Mouse (Mus musculus) thymus, adult 2 months (tissue): ENCODE results near the gene Epo. TPM values are rescaled to one million over a fixed set of nuclear protein-coding genes. Genes with fewer than 3 reads are reported as not detected.

Source experiments
- DNase-seq: peaks from one replicate; pipeline ENCODE4 v3.0.0; 2021
- H3K27ac ChIP-seq: fragments of 200-500 bp; 2 replicates; pipeline ENCODE4 v1.5.1; 2012; ENCODE audit warnings: low read length, control low read depth; ENCODE audit not compliant: control insufficient read depth, insufficient read depth
- H3K27me3 ChIP-seq: fragments of 200-500 bp; 2 replicates; pipeline ENCODE4 v1.6.1; 2012; ENCODE audit warnings: mild to moderate bottlenecking, low read length, moderate library complexity, mixed read lengths; ENCODE audit not compliant: control insufficient read depth, insufficient read depth
- H3K36me3 ChIP-seq: fragments of 200-500 bp; 2 replicates; pipeline ENCODE4 v1.6.1; 2012; ENCODE audit warnings: mild to moderate bottlenecking, low read length, moderate library complexity; ENCODE audit not compliant: control insufficient read depth, insufficient read depth
- H3K4me1 ChIP-seq: fragments of 200-500 bp; replicated peaks from 2 replicates; pipeline ENCODE4 v1.6.1; 2012; ENCODE audit warnings: low read length; ENCODE audit not compliant: control insufficient read depth, insufficient read depth
- H3K4me3 ChIP-seq: fragments of 200-500 bp; 2 replicates; pipeline ENCODE4 v1.5.1; 2012; ENCODE audit warnings: mild to moderate bottlenecking, low read length, control low read depth, moderate library complexity; ENCODE audit not compliant: control insufficient read depth, insufficient read depth
- CTCF ChIP-seq: fragments of 200-500 bp; IDR thresholded peaks from 2 replicates; pipeline ENCODE4 v1.5.1; 2012; ENCODE audit warnings: mild to moderate bottlenecking, control low read depth, low read length, moderate library complexity, borderline replicate concordance; ENCODE audit not compliant: control insufficient read depth, poor library complexity, insufficient read depth; ENCODE audit errors: extremely low read depth
- POLR2A ChIP-seq: fragments of 200-500 bp; IDR thresholded peaks from 2 replicates; pipeline ENCODE4 v1.6.1; 2012; ENCODE audit warnings: mild to moderate bottlenecking, low read length, control low read depth, moderate library complexity; ENCODE audit not compliant: control insufficient read depth, poor library complexity, insufficient read depth; ENCODE audit errors: extremely low read depth
- WGBS: fragments of 180-500 bp; shearing (Covaris S2); methylation state at CpG from one replicate; pipeline ENCODE4 v1.1.7; 2018; 5-methylcytosine and 5-hydroxymethylcytosine counted together
- polyA plus RNA-seq: library from polyadenylated mRNA; depleted of rRNA; stranded (reverse); fragments of >200 nt; gene quantifications from 2 replicates; pipeline ENCODE4 v1.2.3, GENCODE M21; 2012

Epo gene
- polyA plus RNA-seq, 1 experiment = not detected

GRCm38 (mm10) chr5:137512847-137513794 lies 19.9 kb downstream of the Epo start:
- Histone ChIP-seq H3K36me3 (no peaks in the 10 kb centered on the region), H3K27ac (no peak overlapping the region), H3K4me3 (no peak overlapping the region), H3K4me1 (peaks cover 20% of the 10 kb centered on the region), H3K27me3 (no peaks in the 10 kb centered on the region)
- 87% methylated on average over 11 of the region's 11 CpGs for WGBS
- TF ChIP-seq CTCF = 0 out of 2 replicates have a peak, but pooled peaks have one; percentile 20
- no peak for TF ChIP-seq POLR2A
- no peak for DNase-seq

- H3K4me1 ChIP-seq = peaks cover 20% of the 10 kb centered on the region
Measured at GRCm38 (mm10) chr5:137511706-137512105, 21.3 kb downstream of the Epo start.

GRCm38 (mm10) chr5:137510573-137511390 lies 22.3 kb downstream of the Epo start:
- no peaks in the 10 kb centered on the region for H3K27me3 ChIP-seq
- TF ChIP-seq CTCF (no peak; the same call in 1 of the 2 replicates), POLR2A (0 out of 2 replicates have a peak, but pooled peaks have one; percentile 12)
- WGBS = 1% methylated on average over 67 of the region's 83 CpGs
- no peaks in the 10 kb centered on the region for H3K36me3 ChIP-seq
- H3K27ac ChIP-seq = no peak overlapping the region
- peaks cover 20% of the 10 kb centered on the region for H3K4me1 ChIP-seq
- peak overlapping the region; percentile 74 for H3K4me3 ChIP-seq
- DNase-seq = peak; percentile 53

More at GRCm38 (mm10) chr5:137511706-137512105, 21.3 kb downstream of the Epo start:
- 88% methylated on average over 3 of the region's 3 CpGs for WGBS
- no peak for DNase-seq
- H3K27me3 ChIP-seq = no peaks in the 10 kb centered on the region
- H3K4me3 ChIP-seq = no peak overlapping the region
- H3K27ac ChIP-seq = no peak overlapping the region
- TF ChIP-seq CTCF = no peak
- TF ChIP-seq POLR2A = no peak
- H3K36me3 ChIP-seq = no peaks in the 10 kb centered on the region

- peaks cover 20% of the 10 kb centered on the region for H3K4me1 ChIP-seq
- H3K36me3 ChIP-seq = no peaks in the 10 kb centered on the region
- 2% methylated on average over 52 of the region's 52 CpGs for WGBS
- peak; percentile 80 for DNase-seq
- peak overlapping the region; percentile 74 for H3K4me3 ChIP-seq
- no peaks in the 10 kb centered on the region for H3K27me3 ChIP-seq
- H3K27ac ChIP-seq = no peak overlapping the region
- TF ChIP-seq CTCF (no peak), POLR2A (0 out of 2 replicates have a peak, but pooled peaks have one; percentile 15)
Measured at GRCm38 (mm10) chr5:137510014-137510501, 23.0 kb downstream of the Epo start.

- no peak overlapping the region for H3K27ac ChIP-seq
- DNase-seq = peak; percentile 40
- 0 out of 2 replicates have a peak, but pooled peaks have one; percentile 16 for TF ChIP-seq CTCF
- TF ChIP-seq POLR2A = no peak
- peaks cover 6% of the 10 kb centered on the region for H3K4me1 ChIP-seq
- no peaks in the 10 kb centered on the region for H3K36me3 ChIP-seq
- no peak overlapping the region for H3K4me3 ChIP-seq
- H3K27me3 ChIP-seq = no peaks in the 10 kb centered on the region
- 84% methylated on average over 6 of the region's 6 CpGs for WGBS
Measured at GRCm38 (mm10) chr5:137504041-137504440, 29.0 kb downstream of the Epo start.

- Histone ChIP-seq H3K36me3 (no peaks in the 10 kb centered on the region), H3K4me3 (peak overlapping the region; percentile 65), H3K27ac (no peak overlapping the region), H3K4me1 (peaks cover 6% of the 10 kb centered on the region), H3K27me3 (no peaks in the 10 kb centered on the region)
- peak; percentile 93 for TF ChIP-seq CTCF
- no peak for TF ChIP-seq POLR2A
- DNase-seq = peak; percentile 85
- under 1% methylated on average over 30 of the region's 30 CpGs for WGBS
Measured at GRCm38 (mm10) chr5:137502667-137503110, 30.4 kb downstream of the Epo start.
